Mouse (Mus musculus) limb, embryonic 14.5 days (tissue): Measurements from ENCODE around the gene Nrp2. TPM values are rescaled to one million over a fixed set of nuclear protein-coding genes. Genes with fewer than 3 reads are reported as not detected.

Source experiments
- ATAC-seq: fragments of 200-750 bp; cut with Nextera tagmentation; 2 replicates; pipeline ENCODE4 v1.8.0; 2017; ENCODE audit warnings: low read depth, moderate number of reproducible peaks, moderate TSS enrichment; ENCODE audit not compliant: low FRiP score
- DNase-seq: peaks from one replicate; pipeline ENCODE4 v3.0.0-alpha.2; 2015; ENCODE audit warnings: low spot score
- H3K27ac ChIP-seq: fragments of 300-500 bp; sonication (generic); replicated peaks from 2 replicates; pipeline ENCODE4 v1.5.1; 2014; ENCODE audit warnings: low read depth, mild to moderate bottlenecking, low read length, moderate library complexity, mixed read lengths
- H3K27me3 ChIP-seq: fragments of 300-500 bp; sonication (generic); 2 replicates; pipeline ENCODE4 v1.6.1; 2014; ENCODE audit warnings: low read length, mixed read lengths; ENCODE audit not compliant: control insufficient read depth, insufficient read depth
- H3K36me3 ChIP-seq: fragments of 300-500 bp; sonication (generic); 2 replicates; pipeline ENCODE4 v1.6.1; 2014; ENCODE audit warnings: mild to moderate bottlenecking, low read length, moderate library complexity, mixed read lengths; ENCODE audit not compliant: control insufficient read depth, insufficient read depth
- H3K4me1 ChIP-seq: fragments of 300-500 bp; sonication (generic); 2 replicates; pipeline ENCODE4 v1.6.1; 2014; ENCODE audit warnings: antibody characterized with exemption, low read length, mixed read lengths; ENCODE audit not compliant: control insufficient read depth, insufficient read depth
- H3K4me2 ChIP-seq: fragments of 300-500 bp; sonication (generic); replicated peaks from 2 replicates; pipeline ENCODE4 v1.6.1; 2014; ENCODE audit warnings: low read depth, mild to moderate bottlenecking, low read length, moderate library complexity; ENCODE audit not compliant: severe bottlenecking
- H3K4me3 ChIP-seq: fragments of 300-500 bp; sonication (generic); replicated peaks from 2 replicates; pipeline ENCODE4 v1.5.1; 2014; ENCODE audit warnings: low read length
- H3K9ac ChIP-seq: fragments of 300-500 bp; sonication (generic); 2 replicates; pipeline ENCODE4 v1.6.1; 2014; ENCODE audit warnings: mild to moderate bottlenecking, low read depth, low read length, moderate library complexity; ENCODE audit not compliant: severe bottlenecking
- H3K9me3 ChIP-seq: fragments of 300-500 bp; sonication (generic); 2 replicates; pipeline ENCODE4 v1.6.1; 2016; ENCODE audit warnings: low read length; ENCODE audit not compliant: control insufficient read depth
- POLR2A ChIP-seq: fragments of 200-500 bp; IDR thresholded peaks from 2 replicates; pipeline ENCODE4 v1.8.0; 2012; ENCODE audit warnings: inconsistent platforms, mild to moderate bottlenecking, moderate library complexity, borderline replicate concordance; ENCODE audit not compliant: insufficient read depth, insufficient read length; ENCODE audit errors: extremely low read depth
- WGBS: fragments of 180-500 bp; shearing (Covaris S2); extraction: QIAGEN DNeasy Blood & Tissue Kit; methylation state at CpG from one replicate; pipeline ENCODE4 v1.1.7; 2014; 5-methylcytosine and 5-hydroxymethylcytosine counted together
- polyA plus RNA-seq, 2 experiments: library from polyadenylated mRNA; depleted of rRNA in 1 of 2; stranded (reverse) in 1 of 2; unstranded in 1 of 2; fragments of >200 nt; fragmentation: Nextera tagmentation in 1 of 2; extraction: Ambion mirVana in 1 of 2; gene quantifications; 2 replicates each; pipeline versions ENCODE4 v1.2.1 to v1.2.3; 2012 to 2014

Gene Nrp2
- polyA plus RNA-seq, 2 experiments, result 30.4 to 60.3 TPM

- Histone ChIP-seq H3K9me3 (no peaks in the 10 kb centered on the region), H3K4me1 (peaks cover 18% of the 10 kb centered on the region; the same call in 1 of the 2 replicates), H3K27me3 (no peaks in the 10 kb centered on the region), H3K27ac (no peak overlapping the region), H3K4me2 (no peak overlapping the region), H3K4me3 (no peak overlapping the region), H3K36me3 (no peaks in the 10 kb centered on the region), H3K9ac (no peak overlapping the region)
- WGBS, result 72% methylated on average over 17 of the region's 17 CpGs
- DNase-seq, result no peak
- no peak for TF ChIP-seq POLR2A
- ATAC-seq, result no peak
Observed at GRCm38 (mm10) chr1:62825822-62826765, 123.0 kb downstream of the Nrp2 start.

DNA sequence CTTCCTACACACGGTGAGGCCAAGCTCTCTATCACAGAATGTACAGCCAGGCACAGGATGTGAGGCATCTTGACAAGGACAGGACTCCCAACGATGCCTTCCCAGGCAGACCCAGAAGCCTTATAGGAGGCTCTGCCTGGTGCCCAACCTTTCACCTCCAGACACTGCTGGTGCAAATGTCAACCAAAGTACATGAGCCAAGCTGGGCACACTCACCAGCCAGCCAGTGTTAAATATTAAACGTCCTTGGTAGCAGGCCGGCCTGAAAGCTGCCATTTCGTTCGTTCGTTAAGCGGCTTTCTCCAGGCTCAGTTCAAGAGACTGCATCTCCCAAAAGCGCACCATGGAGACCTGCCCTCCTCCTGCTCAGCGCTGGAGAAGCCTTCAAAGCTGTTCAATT is 124.2 kb downstream of the Nrp2 start:
- Histone ChIP-seq H3K27ac (no peak overlapping the region), H3K9me3 (no peaks in the 10 kb centered on the region), H3K36me3 (no peaks in the 10 kb centered on the region), H3K4me2 (no peak overlapping the region), H3K9ac (no peak overlapping the region), H3K4me1 (peaks cover 10% of the 10 kb centered on the region; the same call in 1 of the 2 replicates), H3K27me3 (no peaks in the 10 kb centered on the region), H3K4me3 (no peak overlapping the region)
- ATAC-seq, result no peak
- no peak for TF ChIP-seq POLR2A
- 56% methylated on average over 10 of the region's 10 CpGs for WGBS
- DNase-seq, result no peak

GRCm38 (mm10) chr1:62828156-62828555 is 125.1 kb downstream of the Nrp2 start:
- WGBS, result 35% methylated on average over 4 of the region's 4 CpGs
- Histone ChIP-seq H3K4me2 (no peak overlapping the region), H3K9me3 (no peaks in the 10 kb centered on the region), H3K9ac (no peak overlapping the region), H3K27me3 (no peaks in the 10 kb centered on the region), H3K4me1 (0 out of 2 replicates have a peak, but pooled peaks cover 3% of the 10 kb centered on the region), H3K27ac (no peak overlapping the region), H3K36me3 (no peaks in the 10 kb centered on the region), H3K4me3 (no peak overlapping the region)
- DNase-seq, result no peak
- ATAC-seq, result no peak
- TF ChIP-seq POLR2A, result no peak

DNA sequence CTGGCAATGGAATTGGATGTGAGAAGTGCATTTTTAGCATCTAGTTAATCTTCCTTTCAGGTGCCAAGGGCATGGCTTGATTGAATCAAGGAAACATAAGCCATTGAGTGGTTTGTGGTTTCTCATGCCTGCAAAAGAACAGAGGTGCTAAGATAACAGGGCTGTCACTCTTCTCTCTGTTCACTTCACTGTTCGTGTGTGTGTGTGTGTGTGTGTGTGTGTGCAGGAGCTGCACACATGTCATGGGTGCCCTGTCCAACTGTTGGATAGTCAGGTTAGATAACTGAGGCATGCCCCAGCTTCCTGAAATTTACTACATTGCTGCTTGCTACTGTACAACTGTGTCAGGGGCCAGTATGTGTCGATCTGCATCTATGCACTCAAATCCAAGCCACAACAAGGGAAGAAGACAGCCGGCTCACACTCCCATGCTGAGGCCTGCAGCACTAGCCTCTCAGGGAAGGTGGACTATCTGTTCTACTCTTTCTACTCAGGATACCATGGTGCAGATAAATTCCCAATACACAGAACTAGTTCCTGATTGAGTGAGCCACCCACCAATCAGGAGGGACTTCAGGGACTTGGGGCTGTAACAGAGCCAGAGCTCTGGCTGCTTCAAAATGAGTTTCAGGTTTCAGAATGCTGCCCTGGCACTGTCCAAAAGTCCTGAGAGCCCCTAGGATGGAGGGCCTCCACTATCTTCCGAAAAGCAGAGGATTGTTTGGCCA is 126.8 kb downstream of the Nrp2 start:
- Histone ChIP-seq H3K27ac (no peak overlapping the region), H3K36me3 (no peaks in the 10 kb centered on the region), H3K9ac (no peak overlapping the region), H3K4me1 (0 out of 2 replicates have a peak, but pooled peaks cover 3% of the 10 kb centered on the region), H3K27me3 (no peaks in the 10 kb centered on the region), H3K4me2 (no peak overlapping the region), H3K9me3 (0 out of 2 replicates have a peak, but pooled peaks cover 3% of the 10 kb centered on the region), H3K4me3 (no peak overlapping the region)
- 73% methylated on average over 4 of the region's 4 CpGs for WGBS
- ATAC-seq (no peak), DNase-seq (no peak)
- TF ChIP-seq POLR2A, result no peak

DNA sequence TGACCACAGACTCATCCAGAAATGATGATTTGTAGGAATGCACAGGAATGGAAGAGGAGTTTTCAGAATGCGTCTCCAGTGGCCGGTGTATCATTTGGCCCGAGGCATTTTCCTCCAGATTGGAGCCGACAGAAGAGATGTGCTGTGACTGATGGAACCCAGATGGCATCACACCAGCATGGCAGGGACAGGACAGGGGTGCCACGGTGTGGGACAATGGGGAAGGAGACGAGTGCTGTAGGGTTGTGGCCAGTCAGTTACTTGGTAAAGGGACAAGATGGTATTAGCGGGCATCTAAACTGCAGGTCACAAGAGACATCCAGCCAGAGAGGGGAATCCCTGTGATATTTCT is 127.3 kb downstream of the Nrp2 start:
- no peak for DNase-seq
- TF ChIP-seq POLR2A, result no peak
- 30% methylated on average over 7 of the region's 7 CpGs for WGBS

More for the DNA sequence above, 127.3 kb downstream of the Nrp2 start:
- no peak overlapping the region for H3K4me2 ChIP-seq
- no peaks in the 10 kb centered on the region for H3K36me3 ChIP-seq
- H3K9ac ChIP-seq, result no peak overlapping the region
- H3K9me3 ChIP-seq, result 0 out of 2 replicates have a peak, but pooled peaks cover 3% of the 10 kb centered on the region
- H3K4me3 ChIP-seq, result no peak overlapping the region
- no peak overlapping the region for H3K27ac ChIP-seq
- H3K4me1 ChIP-seq, result 0 out of 2 replicates have a peak, but pooled peaks cover 3% of the 10 kb centered on the region
- no peak for ATAC-seq
- H3K27me3 ChIP-seq, result no peaks in the 10 kb centered on the region
